Comparison of ENCODE assay signal across 17 mouse cellular contexts in genomic region chr6:134996918-134997317, GRCm38 (mm10). TPM values are rescaled to one million over a fixed set of nuclear protein-coding genes. Genes with fewer than 3 reads are reported as not detected.
DNase-seq lines count a peak whose midpoint lies in the region; ATAC-seq and TF ChIP-seq lines count a peak whose summit lies in the region.
"Had no signal": no experiment of that assay in that cellular context is flagged by ENCODE, and none has a peak within 500 bp of the region (broad histone marks: within the 10 kb centered on the region; RNA-seq: fewer than 3 reads in every experiment).

No protein-coding gene starts in this region.

- no peak overlapping the region for H3K27ac ChIP-seq in layer of hippocampus, adult 2 months
- no peak overlapping the region for H3K27ac ChIP-seq in forebrain, embryonic 16.5 days (ENCODE audit: low read length)
- H3K27ac ChIP-seq: heart, embryonic 13.5 days; hindbrain, embryonic 13.5 days; kidney, embryonic 15.5 days; limb, embryonic 12.5 days; lung, embryonic 15.5 days had no signal

- no peaks in the 10 kb centered on the region for H3K36me3 ChIP-seq in forebrain, embryonic 16.5 days (ENCODE audit: control insufficient read depth, insufficient read depth)
- H3K36me3 ChIP-seq: heart, embryonic 13.5 days; hindbrain, embryonic 13.5 days; kidney, embryonic 15.5 days; limb, embryonic 12.5 days; lung, embryonic 15.5 days had no signal

- no peak overlapping the region for H3K9ac ChIP-seq in forebrain, embryonic 16.5 days (replicated peaks; ENCODE audit: low read depth, low read length)
- H3K9ac ChIP-seq: heart, embryonic 13.5 days; hindbrain, embryonic 13.5 days; kidney, embryonic 15.5 days; limb, embryonic 12.5 days; lung, embryonic 15.5 days had no signal

- in situ Hi-C loops in Patski (cut with MboI; ENCODE audit: low pct_unique_long_range_greater_than_20kb), result no loop called here

- DNase-seq in layer of hippocampus, adult 2 months (ENCODE audit: low spot score in 2 of 2), result no peak
- no peak for DNase-seq in layer of hippocampus, adult 8-10 months (ENCODE audit: low spot score in 2 of 2)
- peak; percentile 52 to 61 for DNase-seq in B cell, adult 2 months
- DNase-seq in Patski (ENCODE audit: low read depth, low spot score), result no peak
- DNase-seq in heart, adult 11 months, result no peak
- DNase-seq: adrenal gland, postnatal 36 days; cerebellum, adult 11 months; midbrain, embryonic 14.5 days had no signal

- H3K4me3 ChIP-seq in layer of hippocampus, adult 2 months, result no peak overlapping the region
- H3K4me3 ChIP-seq in forebrain, embryonic 16.5 days (replicated peaks; ENCODE audit: low read length), result no peak overlapping the region
- H3K4me3 ChIP-seq: erythroblast, embryonic 14.5 days; heart, embryonic 13.5 days; hindbrain, embryonic 13.5 days; kidney, embryonic 15.5 days; limb, embryonic 12.5 days; lung, embryonic 15.5 days had no signal

- H3K4me2 ChIP-seq in forebrain, embryonic 16.5 days (ENCODE audit: low read length), result no peak overlapping the region
- H3K4me2 ChIP-seq: heart, embryonic 13.5 days; hindbrain, embryonic 13.5 days; kidney, embryonic 15.5 days; limb, embryonic 12.5 days; lung, embryonic 15.5 days had no signal

- no peaks in the 10 kb centered on the region for H3K9me3 ChIP-seq in forebrain, embryonic 16.5 days (ENCODE audit: control insufficient read depth, low read length)
- H3K9me3 ChIP-seq: heart, embryonic 13.5 days; hindbrain, embryonic 13.5 days; kidney, embryonic 15.5 days; limb, embryonic 12.5 days; lung, embryonic 15.5 days had no signal

- no peaks in the 10 kb centered on the region for H3K4me1 ChIP-seq in forebrain, embryonic 16.5 days (replicated peaks; ENCODE audit: control insufficient read depth, insufficient read depth, low read length)
- H3K4me1 ChIP-seq: hindbrain, embryonic 13.5 days; lung, embryonic 15.5 days had no signal

- no peak for ATAC-seq in Patski
- 0 out of 2 replicates have a peak, but pooled peaks have one; percentile 41 for ATAC-seq in neutrophil, adult 5-6 weeks (ENCODE audit: extremely low read depth, insufficient number of reproducible peaks, low FRiP score, poor library complexity, severe bottlenecking)
- ATAC-seq in forebrain, embryonic 16.5 days, result no peak
- no peak for ATAC-seq in cerebellum, adult (ENCODE audit: insufficient number of reproducible peaks, low FRiP score, low TSS enrichment)

- H3K27me3 ChIP-seq in Patski, result no peaks in the 10 kb centered on the region
- no peaks in the 10 kb centered on the region for H3K27me3 ChIP-seq in forebrain, embryonic 16.5 days (replicated peaks; ENCODE audit: control insufficient read depth, insufficient read depth, low read length)
- H3K27me3 ChIP-seq: heart, embryonic 13.5 days; hindbrain, embryonic 13.5 days; kidney, embryonic 15.5 days; lung, embryonic 15.5 days had no signal

- 86% methylated on average over 2 of the region's 2 CpGs for WGBS in forebrain, embryonic 16.5 days

- CTCF ChIA-PET in Patski (lab: Charles Lee), result interaction anchor here (0.8 to 1.1 kb wide), 2 partner anchors 13 to 29 kb away, joined by 3 read pairs; no protein-coding TSS in a partner anchor

- TF ChIP-seq CTCF in layer of hippocampus, adult 2 months (conservative IDR thresholded peaks at IDR 0.05), result peak; percentile 53
- peak; percentile 47 for TF ChIP-seq CTCF in Patski (IDR thresholded peaks at IDR 0.05)

- POLR2A ChIA-PET in Patski (lab: Charles Lee), result interaction anchor here (1.0 kb wide), 1 partner anchor 18 kb away, joined by 11 read pairs; no protein-coding TSS in a partner anchor

RNA-seq across cellular contexts. Expression of gene Ddx47, which starts 14.5 kb away (rescaled TPM):
- total RNA-seq in layer of hippocampus, adult 2 months (2021), result 10 to 100 TPM; 58.9 to 60.5 TPM
- total RNA-seq in layer of hippocampus, adult 8-10 months (2022), result 10 to 100 TPM; 58.5 to 71.2 (median 60.2) TPM
- 76.9 TPM for polyA plus RNA-seq in Patski (2021)
- 85.9 and 90.2 TPM in 2 replicates for total RNA-seq in neutrophil, adult 5-6 weeks (2017)
- polyA plus RNA-seq in forebrain, embryonic 16.5 days (2015; fragmentation: Nextera tagmentation; extraction: Ambion mirVana), result 90.4 and 96.9 TPM in 2 replicates

RNA-seq across cellular contexts. Expression of gene Apold1, which starts 15.4 kb away (rescaled TPM):
- total RNA-seq in layer of hippocampus, adult 2 months (2021), result 1 to 10 TPM; 1.9 to 2.5 TPM
- 1 to 10 TPM; 2.5 to 3.2 (median 3.1) TPM for total RNA-seq in layer of hippocampus, adult 8-10 months (2022)
- 0.23 TPM for polyA plus RNA-seq in Patski (2021)
- not detected in 2 replicates for total RNA-seq in neutrophil, adult 5-6 weeks (2017)
- polyA plus RNA-seq in forebrain, embryonic 16.5 days (2015; fragmentation: Nextera tagmentation; extraction: Ambion mirVana), result 4.2 and 4.8 TPM in 2 replicates

Comparison
In these comparisons a context has a peak if more than half of its experiments do, and no peak if none do; other contexts are left out.
1. DNase-seq: peak in B cell, adult 2 months (2 of 2); none in layer of hippocampus, adult 2 months (0 of 2), layer of hippocampus, adult 8-10 months (0 of 2), Patski (single experiment) and heart, adult 11 months (single experiment).